Mouse (Mus musculus): ENCODE results near the gene Gm21905. TPM values are rescaled to one million over a fixed set of nuclear protein-coding genes. Genes with fewer than 3 reads are reported as not detected.

Gm21905 gene
- polyA plus RNA-seq, 1 experiment from 2014 or later = not detected

DNA sequence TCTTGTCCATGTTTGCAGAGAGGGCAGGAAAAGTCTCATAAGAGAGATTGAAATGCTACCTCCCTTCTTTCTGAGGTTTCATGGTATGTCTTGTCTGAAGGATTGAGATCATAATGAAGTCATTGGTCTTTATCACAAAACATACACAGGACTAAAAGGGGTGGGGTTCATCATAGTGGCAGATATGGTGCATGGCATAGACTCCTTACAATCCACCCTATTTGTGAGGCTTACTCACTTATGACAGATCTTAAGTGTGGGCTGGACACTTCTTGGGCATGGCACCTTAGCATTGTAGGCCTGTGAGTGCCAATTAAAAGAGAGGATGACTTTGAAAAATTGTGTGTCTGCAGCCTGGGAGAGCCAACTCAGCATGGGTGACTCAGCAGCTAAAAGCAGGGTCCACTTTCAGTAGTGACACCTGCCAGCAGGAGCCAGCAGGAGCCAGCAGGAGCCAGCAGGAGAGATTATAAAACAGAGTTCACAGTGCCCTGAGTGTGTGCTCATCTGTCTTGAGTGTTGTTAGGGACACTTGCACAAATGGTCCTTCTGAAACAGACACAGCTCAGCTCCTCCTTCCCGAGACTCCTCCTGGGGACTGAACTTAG lies 62.6 kb downstream of the Gm21905 start:
- H3K27ac ChIP-seq (replicated peaks; ENCODE audit: low read depth, low read length) = no peak overlapping the region
- WGBS = 67% methylated on average over 1 of the region's 1 CpGs

More for the DNA sequence above, 62.6 kb downstream of the Gm21905 start:
- Histone ChIP-seq H3K4me3 (replicated peaks; ENCODE audit: low read depth, low read length) (no peak overlapping the region), H3K36me3 (ENCODE audit: control insufficient read depth, insufficient read depth, low read length) (no peaks in the 10 kb centered on the region), H3K9ac (replicated peaks; ENCODE audit: low read length) (no peak overlapping the region), H3K9me3 (ENCODE audit: control insufficient read depth, low read length) (no peaks in the 10 kb centered on the region), H3K4me1 (ENCODE audit: control insufficient read depth, insufficient read depth, low read length) (no peaks in the 10 kb centered on the region; the same call in 1 of the 2 replicates), H3K4me2 (ENCODE audit: low read length) (no peak overlapping the region), H3K27me3 (ENCODE audit: control insufficient read depth, insufficient read depth, low read length) (no peaks in the 10 kb centered on the region)
- DNase-seq (no peak), ATAC-seq (ENCODE audit: low FRiP score, low TSS enrichment) (no peak)

Other genes starting within 250 kb of the Gm21905 start
- gene Atp8a1, start 99.0 kb downstream of the Gm21905 start, polyA plus RNA-seq (2014; fragmentation: Nextera tagmentation; extraction: Ambion mirVana) = 42.0 and 54.7 TPM in 2 replicates
- gene Gm5108, start 4.8 kb downstream of the Gm21905 start, polyA plus RNA-seq (2014; fragmentation: Nextera tagmentation; extraction: Ambion mirVana) = not detected in 2 replicates
- gene Grxcr1, start 85.4 kb upstream of the Gm21905 start, polyA plus RNA-seq (2014; fragmentation: Nextera tagmentation; extraction: Ambion mirVana) = not detected in 2 replicates